Mouse (Mus musculus): ENCODE measurements around the gene Map1a. TPM values are rescaled to one million over a fixed set of nuclear protein-coding genes. Genes with fewer than 3 reads are reported as not detected.

Map1a gene
- 3.4 and 4.2 TPM in 2 replicates for polyA plus RNA-seq (2016; fragmentation: Nextera tagmentation; extraction: Ambion mirVana)

DNA sequence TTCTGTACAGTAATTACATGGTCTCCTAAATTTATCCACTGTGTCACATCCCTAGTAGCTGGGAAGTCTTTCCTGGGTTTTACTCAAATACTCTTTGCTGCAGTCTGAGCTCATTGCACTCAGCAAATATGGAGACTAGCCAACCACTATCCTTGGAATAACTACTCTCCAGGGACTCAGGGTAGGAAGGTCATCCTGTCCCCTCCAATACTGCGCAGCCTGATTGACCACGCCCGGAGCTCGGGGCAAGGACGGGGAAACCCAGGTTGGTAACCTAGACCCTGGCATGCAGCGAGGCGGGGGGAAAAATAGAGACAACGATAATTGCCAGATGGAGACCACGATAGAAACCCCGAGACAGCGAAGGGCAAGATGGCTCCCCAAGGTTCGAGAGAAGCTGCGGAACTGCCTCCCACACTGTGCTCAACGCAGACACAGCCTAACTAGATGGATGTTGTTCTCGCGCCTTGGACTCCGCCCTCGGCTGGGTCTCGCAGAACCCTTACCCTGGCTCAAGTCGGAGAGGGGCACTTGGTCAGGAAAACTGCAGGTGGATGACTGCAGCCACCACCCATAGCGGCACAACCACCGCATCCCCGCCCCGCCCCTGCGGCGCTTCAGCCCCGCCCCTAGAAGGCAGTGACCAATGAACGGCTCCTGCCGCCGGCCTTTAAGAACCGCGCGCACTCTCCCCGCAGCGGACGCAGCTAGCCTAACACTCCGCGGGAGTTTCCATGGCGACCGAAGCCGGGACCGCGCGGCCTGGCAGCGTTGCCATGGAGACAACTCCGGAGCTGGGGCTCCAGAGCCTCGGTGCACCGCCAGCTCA, at the start of gene Map1a:
Gene Map1a (plus strand): TSS at position 700 of the 829 bp plus-strand sequence.
- Histone ChIP-seq H3K4me3 (peak within 1 kb of the TSS; percentile 72), H3K9me3 (no peaks in the 10 kb centered on the region), H3K27ac (replicated peaks) (peak within 1 kb of the TSS; percentile 66), H3K4me1 (peaks cover 28% of the 10 kb centered on the region), H3K27me3 (replicated peaks; ENCODE audit: low read depth, poor library complexity, severe bottlenecking) (peaks cover 64% of the 10 kb centered on the region), H3K36me3 (replicated peaks) (no peaks in the 10 kb centered on the region)
- DNase-seq (ENCODE audit: low spot score) = peak; percentile 98
- 1% methylated on average over 48 of the region's 48 CpGs for WGBS

DNA sequence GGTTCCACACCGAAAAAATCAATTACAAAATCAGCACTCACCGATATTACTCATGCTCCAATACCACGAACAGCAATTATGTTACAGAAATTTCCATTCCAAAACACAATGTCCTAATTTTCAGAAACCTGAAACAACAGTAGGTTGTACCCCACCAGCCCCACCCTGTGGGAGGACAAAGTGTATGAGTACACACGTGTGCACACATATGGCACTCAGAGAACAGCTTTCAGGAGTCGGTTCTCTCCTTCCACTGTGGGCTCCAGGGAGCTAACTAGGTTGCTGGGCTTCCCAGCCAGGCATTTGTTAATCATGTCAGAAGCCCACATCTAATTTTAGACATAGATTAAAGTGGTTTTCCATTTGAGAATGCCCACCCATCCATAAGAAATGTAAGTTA, 45.3 kb upstream of the Map1a start:
- H3K27ac ChIP-seq (replicated peaks) = no peak overlapping the region
- WGBS = 95% methylated on average over 5 of the region's 5 CpGs
- peaks cover 97% of the 10 kb centered on the region for H3K36me3 ChIP-seq (replicated peaks)
- DNase-seq (ENCODE audit: low spot score) = no peak
- no peaks in the 10 kb centered on the region for H3K4me1 ChIP-seq
- H3K4me3 ChIP-seq = no peak overlapping the region
- no peaks in the 10 kb centered on the region for H3K9me3 ChIP-seq
- no peaks in the 10 kb centered on the region for H3K27me3 ChIP-seq (replicated peaks; ENCODE audit: low read depth, poor library complexity, severe bottlenecking)

DNA sequence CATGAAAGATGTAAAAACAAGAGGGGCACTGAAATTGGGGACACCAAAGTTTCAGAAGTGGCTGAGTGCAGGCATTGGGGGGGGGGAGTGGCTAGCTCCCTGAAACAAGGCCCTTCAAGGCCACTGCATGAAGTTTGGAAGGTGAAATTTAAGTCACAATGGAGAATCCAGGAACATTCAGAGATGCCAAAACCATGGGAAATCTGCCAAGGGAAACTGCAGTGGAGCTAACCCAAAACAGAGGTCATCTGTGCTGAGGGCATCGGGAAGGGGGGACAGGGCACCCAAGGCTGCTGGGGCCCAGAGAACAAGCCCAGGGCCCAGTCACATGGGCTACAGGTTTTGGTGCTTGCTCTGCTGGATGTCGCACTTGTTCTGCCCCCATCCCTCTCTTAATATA, 39.6 kb upstream of the Map1a start:
- Histone ChIP-seq H3K36me3 (replicated peaks) (peaks cover 100% of the 10 kb centered on the region), H3K4me1 (no peaks in the 10 kb centered on the region), H3K9me3 (no peaks in the 10 kb centered on the region), H3K4me3 (no peak overlapping the region), H3K27ac (replicated peaks) (no peak overlapping the region), H3K27me3 (replicated peaks; ENCODE audit: low read depth, poor library complexity, severe bottlenecking) (no peaks in the 10 kb centered on the region)
- DNase-seq (ENCODE audit: low spot score) = no peak
- 95% methylated on average over 2 of the region's 2 CpGs for WGBS

DNA sequence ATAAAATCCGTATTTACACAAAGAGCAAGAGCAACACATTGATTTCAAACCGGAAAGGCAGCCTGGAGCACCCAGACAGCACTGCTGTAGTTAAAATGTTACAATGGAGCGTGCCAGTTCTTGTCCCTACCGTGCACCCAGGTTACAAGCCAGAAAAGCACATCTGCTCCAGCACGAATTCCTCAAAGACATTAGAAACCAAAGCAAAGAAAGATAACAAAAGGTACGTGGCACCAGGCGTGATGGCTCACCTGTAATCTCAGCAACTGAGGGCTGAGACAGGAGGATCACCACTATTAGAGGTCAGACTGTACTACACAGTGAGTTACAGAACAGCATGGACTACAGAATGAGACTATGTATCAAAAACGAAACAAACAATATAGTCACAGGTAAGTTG, 21.0 kb upstream of the Map1a start:
- H3K27ac ChIP-seq (replicated peaks) = no peak overlapping the region
- 88% methylated on average over 8 of the region's 8 CpGs for WGBS
- DNase-seq (ENCODE audit: low spot score) = no peak
- peaks cover 30% of the 10 kb centered on the region for H3K4me1 ChIP-seq
- peaks cover 66% of the 10 kb centered on the region for H3K36me3 ChIP-seq (replicated peaks)
- no peak overlapping the region; the same call in 1 of the 2 replicates for H3K4me3 ChIP-seq
- H3K9me3 ChIP-seq = no peaks in the 10 kb centered on the region
- H3K27me3 ChIP-seq (replicated peaks; ENCODE audit: low read depth, poor library complexity, severe bottlenecking) = no peaks in the 10 kb centered on the region

DNA sequence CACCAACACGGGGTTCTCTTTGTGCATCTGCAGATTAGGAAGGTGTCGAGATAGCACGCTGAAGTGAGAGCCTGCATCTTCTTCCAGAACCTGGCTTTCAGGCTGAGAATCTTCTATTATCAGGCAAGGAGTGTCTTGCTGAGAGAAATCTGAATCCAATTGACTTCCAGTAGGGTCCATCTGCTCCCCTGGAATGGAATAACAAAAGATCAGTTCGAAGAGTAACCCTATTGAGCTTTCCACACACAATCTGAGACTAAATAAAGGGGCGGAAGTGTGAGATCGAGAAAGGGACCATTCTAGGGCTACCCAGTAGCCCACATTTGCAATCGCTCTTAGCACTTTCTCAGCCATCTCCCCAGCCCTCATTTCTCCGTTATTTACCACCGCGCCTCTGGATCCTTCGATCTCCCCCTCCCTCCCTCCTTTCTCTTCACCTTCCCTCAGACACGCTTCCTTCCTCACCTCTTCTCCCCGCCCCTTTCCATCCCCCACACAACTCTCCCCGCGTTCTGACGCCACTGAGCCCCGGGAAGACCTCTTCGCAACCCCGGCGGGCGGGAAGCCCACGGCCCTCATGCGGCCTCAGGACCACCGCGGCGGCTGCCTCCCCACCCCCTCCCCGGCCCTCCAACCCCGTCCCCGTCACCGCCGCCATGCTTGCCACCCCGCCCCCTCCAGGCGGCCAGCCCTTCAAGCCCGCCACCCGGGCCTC, 18.7 kb upstream of the Map1a start:
- H3K4me1 ChIP-seq = peaks cover 30% of the 10 kb centered on the region
- no peaks in the 10 kb centered on the region for H3K27me3 ChIP-seq (replicated peaks; ENCODE audit: low read depth, poor library complexity, severe bottlenecking)
- no peak for DNase-seq (ENCODE audit: low spot score)
- H3K27ac ChIP-seq (replicated peaks) = peak overlapping the region; percentile 99
- 1% methylated on average over 35 of the region's 35 CpGs for WGBS
- peaks cover 47% of the 10 kb centered on the region for H3K36me3 ChIP-seq (replicated peaks)
- peak overlapping the region; percentile 97 for H3K4me3 ChIP-seq
- no peaks in the 10 kb centered on the region for H3K9me3 ChIP-seq

DNA sequence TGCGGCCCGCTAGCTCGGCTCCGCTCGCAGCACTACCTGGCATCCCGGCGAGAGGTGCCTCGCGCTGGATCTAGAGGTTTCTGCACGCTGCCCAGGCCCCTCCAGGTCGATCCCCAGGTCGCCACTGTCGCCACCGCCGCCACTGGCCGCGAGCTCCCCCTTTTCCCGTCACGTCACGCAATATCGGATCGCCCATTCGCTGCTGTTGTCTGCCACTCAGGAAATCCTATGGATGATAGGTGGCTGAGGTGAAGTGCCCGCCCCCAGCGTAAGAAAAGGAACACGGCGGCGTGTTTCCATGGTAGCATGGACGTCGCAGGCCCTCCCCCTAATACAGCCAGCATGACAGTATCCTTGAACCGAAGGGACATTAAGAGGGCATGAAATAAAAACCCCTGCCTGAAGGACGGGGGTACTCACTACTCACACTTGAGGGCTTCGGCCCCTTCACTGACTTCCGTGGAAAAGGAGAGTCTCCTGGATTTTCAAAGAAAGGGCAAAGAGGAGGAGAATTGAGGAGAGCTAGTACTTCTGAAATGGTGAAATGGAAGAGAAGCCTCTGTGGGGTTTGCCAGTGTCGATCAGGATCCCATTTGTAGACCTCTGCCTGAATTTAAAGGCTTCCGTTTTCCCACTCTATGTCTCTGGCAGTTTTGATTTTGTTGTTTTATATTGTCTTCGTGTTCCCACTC, 18.0 kb upstream of the Map1a start, which contains the start of gene Trp53bp1:
Gene Trp53bp1 (minus strand): TSS at position 172 of the 692 bp plus-strand sequence.
- WGBS = under 1% methylated on average over 37 of the region's 37 CpGs
- DNase-seq (ENCODE audit: low spot score) = peak; percentile 93
- Histone ChIP-seq H3K9me3 (no peaks in the 10 kb centered on the region), H3K4me1 (peaks cover 30% of the 10 kb centered on the region), H3K27ac (replicated peaks) (peak within 1 kb of the TSS; percentile 99), H3K4me3 (peak within 1 kb of the TSS; percentile 97), H3K27me3 (replicated peaks; ENCODE audit: low read depth, poor library complexity, severe bottlenecking) (no peaks in the 10 kb centered on the region), H3K36me3 (replicated peaks) (peaks cover 40% of the 10 kb centered on the region)

DNA sequence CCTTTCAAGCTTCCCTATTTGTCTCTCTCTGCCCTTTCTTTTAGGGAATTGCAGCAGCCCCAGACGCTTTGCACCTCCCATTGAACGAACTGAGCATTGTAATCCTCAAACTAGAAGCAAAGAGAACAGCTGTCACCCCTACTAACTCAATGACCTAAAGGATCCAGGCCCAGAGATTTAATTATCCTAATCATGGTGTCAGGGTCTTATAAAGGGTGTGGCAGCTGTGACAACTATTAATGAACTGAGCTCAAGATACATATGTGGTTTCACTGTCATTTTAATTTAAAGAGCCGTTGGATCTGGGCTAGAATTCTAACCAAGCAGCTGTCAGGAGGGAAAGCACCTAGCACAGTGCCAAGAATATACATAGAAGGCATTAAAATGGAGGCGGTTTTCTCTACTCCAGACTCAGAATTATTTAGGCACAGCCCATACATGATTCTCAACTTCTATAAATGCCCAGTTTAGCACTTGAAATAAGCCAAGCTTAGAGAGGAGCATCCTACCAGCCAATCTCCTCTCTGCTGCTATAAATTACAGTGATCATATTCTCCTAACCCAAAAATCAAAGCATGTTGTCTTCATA, 17.4 kb upstream of the Map1a start:
- Histone ChIP-seq H3K27ac (replicated peaks) (peak overlapping the region; percentile 99), H3K9me3 (no peaks in the 10 kb centered on the region), H3K36me3 (replicated peaks) (peaks cover 34% of the 10 kb centered on the region), H3K4me1 (peaks cover 30% of the 10 kb centered on the region), H3K4me3 (peak overlapping the region; percentile 97), H3K27me3 (replicated peaks; ENCODE audit: low read depth, poor library complexity, severe bottlenecking) (no peaks in the 10 kb centered on the region)
- DNase-seq (ENCODE audit: low spot score) = no peak
- 26% methylated on average over 4 of the region's 4 CpGs for WGBS

DNA sequence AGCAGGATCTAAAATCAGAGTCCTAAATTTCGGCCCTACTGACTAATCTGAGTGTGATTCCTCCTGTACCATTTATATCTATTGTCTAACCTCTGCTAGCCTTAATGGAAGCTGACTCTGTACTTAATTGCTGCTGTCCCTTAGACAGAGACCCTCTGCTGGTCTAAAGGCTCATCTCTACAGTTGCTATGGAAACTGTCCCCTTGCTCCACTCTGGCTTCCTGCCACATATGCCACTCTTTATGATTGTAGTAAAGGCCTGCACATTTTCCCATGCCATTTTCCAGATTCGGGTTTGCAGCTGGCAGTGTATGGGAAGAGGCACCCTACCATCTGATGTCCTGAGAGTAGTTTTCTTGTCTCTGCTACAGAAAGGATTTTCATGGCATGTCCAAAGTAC, 1.6 kb upstream of the Map1a start:
- H3K9me3 ChIP-seq = no peaks in the 10 kb centered on the region
- H3K27me3 ChIP-seq (replicated peaks; ENCODE audit: low read depth, poor library complexity, severe bottlenecking) = peaks cover 52% of the 10 kb centered on the region
- H3K36me3 ChIP-seq (replicated peaks) = no peaks in the 10 kb centered on the region
- H3K4me3 ChIP-seq = no peak overlapping the region
- 74% methylated on average over 2 of the region's 2 CpGs for WGBS
- H3K27ac ChIP-seq (replicated peaks) = no peak overlapping the region
- no peak for DNase-seq (ENCODE audit: low spot score)
- peaks cover 22% of the 10 kb centered on the region for H3K4me1 ChIP-seq

DNA sequence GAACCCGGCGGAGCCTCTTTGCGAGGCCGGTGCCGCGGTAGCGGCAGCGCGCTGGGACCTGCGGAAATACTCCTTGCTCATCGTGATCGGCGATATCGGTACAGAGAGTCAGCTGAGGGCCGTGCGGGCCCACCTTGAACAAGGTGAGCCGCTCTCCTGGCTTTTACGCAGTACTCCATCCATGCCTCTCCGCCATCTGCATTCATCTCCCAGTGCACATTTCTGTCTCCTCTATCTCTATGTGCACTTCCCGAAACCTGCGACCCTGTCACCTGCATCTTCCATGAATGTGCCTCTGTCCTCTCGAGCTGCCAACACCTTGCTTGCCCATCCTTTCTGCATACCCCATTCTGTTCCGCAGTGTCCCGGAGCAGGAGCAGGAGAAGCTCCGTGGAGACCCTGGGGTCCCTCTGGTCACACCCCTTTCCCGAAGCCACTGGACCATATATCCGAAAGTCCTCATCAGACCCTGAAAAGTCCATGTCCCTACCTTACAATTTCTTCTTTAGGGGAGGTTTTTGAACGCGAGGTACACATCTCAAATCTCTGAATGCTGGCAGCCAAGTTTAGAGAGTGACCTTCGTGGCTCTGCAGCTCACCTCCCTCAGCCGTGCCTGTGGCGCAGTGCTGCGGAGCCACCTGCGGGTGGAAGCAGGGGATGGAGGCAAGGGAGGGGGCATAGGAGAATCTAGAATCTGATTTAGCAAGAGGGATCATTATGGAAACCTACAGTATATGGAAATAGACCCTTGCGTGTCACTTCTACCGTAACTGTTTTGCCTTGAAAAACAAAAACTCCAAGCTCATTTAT, 535 bp downstream of the Map1a start:
- no peak for DNase-seq (ENCODE audit: low spot score)
- H3K27me3 ChIP-seq (replicated peaks; ENCODE audit: low read depth, poor library complexity, severe bottlenecking) = peaks cover 72% of the 10 kb centered on the region

DNA sequence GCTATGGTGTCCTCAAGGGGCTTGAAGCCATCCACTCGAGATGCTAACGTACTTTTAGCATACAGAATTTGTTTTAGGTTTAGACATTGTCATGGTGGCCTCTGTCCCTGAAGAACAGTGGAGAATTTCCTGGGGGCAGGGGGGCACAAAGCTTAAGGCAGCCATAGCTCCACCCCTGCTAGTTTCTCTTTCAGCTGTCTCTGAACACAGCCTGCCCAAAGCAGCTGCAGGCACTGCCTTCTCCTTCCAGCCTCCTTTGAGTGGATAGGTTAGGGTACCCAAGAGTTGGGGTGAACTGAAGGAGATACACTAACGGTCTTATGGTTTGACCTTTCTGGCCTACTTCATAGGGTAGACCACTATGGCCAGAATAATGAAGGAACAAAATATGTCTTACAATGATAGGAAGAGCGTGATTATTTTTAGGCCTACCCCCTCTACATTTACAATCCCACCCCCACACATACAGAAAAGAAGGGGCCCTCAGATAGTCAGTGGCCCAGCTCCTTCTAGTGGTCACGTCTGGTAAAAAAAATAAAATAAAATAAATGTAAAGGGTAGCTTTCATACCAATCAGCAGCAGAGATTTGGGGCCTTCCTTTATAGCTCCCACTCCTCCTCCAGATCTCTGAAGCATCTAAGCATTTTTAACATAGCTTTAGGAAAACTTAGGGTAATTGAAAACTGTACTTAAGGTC, 3.1 kb downstream of the Map1a start:
- Histone ChIP-seq H3K36me3 (replicated peaks) (no peaks in the 10 kb centered on the region), H3K27me3 (replicated peaks; ENCODE audit: low read depth, poor library complexity, severe bottlenecking) (peaks cover 97% of the 10 kb centered on the region), H3K4me1 (peaks cover 62% of the 10 kb centered on the region), H3K9me3 (no peaks in the 10 kb centered on the region), H3K4me3 (no peak overlapping the region), H3K27ac (replicated peaks) (no peak overlapping the region)
- DNase-seq (ENCODE audit: low spot score) = no peak
- 65% methylated on average over 5 of the region's 5 CpGs for WGBS

More for the DNA sequence above, 535 bp downstream of the Map1a start:
- H3K36me3 ChIP-seq (replicated peaks) = no peaks in the 10 kb centered on the region
- 4% methylated on average over 36 of the region's 36 CpGs for WGBS
- H3K4me3 ChIP-seq = peak overlapping the region; percentile 72
- peaks cover 37% of the 10 kb centered on the region for H3K4me1 ChIP-seq
- no peaks in the 10 kb centered on the region for H3K9me3 ChIP-seq
- H3K27ac ChIP-seq (replicated peaks) = peak overlapping the region; percentile 66

DNA sequence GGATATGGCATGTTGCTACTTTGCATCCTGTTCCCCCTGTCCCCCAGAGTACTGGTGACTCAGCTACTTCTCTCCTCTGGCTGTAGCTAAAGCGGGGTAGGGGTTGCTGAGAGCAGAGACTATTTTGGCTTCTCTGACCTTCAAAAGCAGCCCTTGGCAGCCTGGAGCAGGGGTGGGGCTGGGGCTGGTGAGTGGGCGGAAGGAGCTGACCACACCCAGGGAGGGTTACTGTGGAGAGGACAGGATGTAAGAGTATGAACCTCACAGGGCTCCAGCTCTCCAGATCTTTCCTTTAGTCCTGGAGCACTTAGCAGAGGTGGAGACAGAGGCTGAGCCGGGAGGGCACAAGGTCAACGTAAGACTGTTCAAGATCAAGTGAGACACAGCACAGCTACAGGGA, 4.8 kb downstream of the Map1a start:
- no peak for DNase-seq (ENCODE audit: low spot score)
- WGBS = 22% methylated on average over 4 of the region's 4 CpGs

More for the DNA sequence above, 4.8 kb downstream of the Map1a start:
- H3K9me3 ChIP-seq = no peaks in the 10 kb centered on the region
- H3K4me1 ChIP-seq = peaks cover 67% of the 10 kb centered on the region
- H3K4me3 ChIP-seq = peak overlapping the region; percentile 49
- peaks cover 97% of the 10 kb centered on the region for H3K27me3 ChIP-seq (replicated peaks; ENCODE audit: low read depth, poor library complexity, severe bottlenecking)
- peaks cover under 1% of the 10 kb centered on the region; the same call in 1 of the 2 replicates for H3K36me3 ChIP-seq (replicated peaks)
- H3K27ac ChIP-seq (replicated peaks) = peak overlapping the region; percentile 76

All from embryonic facial prominence, embryonic 10.5 days (tissue).